Mouse (Mus musculus): ENCODE measurements at regions not wholly inside any gene's neighbourhood (a gene's known extent, or its start where the extent isn't known, plus 50 kb on each side); places are given as distances from the start of the nearest gene placed in this dataset.

DNA sequence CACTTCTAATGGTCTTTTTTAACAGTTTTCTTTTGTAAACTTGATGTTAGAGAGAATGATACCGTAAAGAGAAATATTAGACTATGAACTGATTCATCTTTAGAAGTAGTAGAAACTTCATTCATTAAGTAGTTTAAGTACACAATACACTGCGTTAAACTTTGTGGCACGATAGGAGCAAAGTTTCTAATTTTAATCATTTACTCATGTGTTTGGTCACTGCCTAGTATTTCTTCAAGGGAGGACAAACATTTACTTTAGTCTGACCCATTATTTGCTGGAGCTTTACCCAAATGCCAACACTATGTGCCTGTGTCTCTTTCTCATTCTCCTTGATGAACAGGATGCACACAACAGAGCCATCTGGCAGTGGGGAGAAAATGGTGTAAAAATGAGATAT is 200.6 kb downstream of the Chm start:
- DNase-seq (ENCODE audit: low spot score) = no peak

DNA sequence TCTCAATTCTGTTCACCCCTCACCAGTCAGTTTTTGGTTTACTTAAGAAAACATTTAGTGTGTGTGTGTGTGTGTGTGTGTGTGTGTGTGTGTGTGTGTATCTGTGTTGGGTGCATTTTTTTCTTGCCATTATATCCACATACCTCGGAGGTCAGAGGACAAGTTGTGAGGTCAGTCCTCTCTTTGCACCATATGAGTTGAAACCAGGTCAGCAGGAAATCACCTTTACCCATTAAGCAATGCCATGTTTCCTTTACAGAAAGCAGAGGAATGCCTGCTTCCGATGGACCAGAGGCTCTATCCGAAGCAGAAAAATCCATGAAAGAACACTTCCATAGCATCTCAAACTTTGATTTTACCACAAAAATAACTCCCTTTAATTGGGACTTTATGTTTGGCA is 201.2 kb downstream of the Chm start:
- no peak for DNase-seq (ENCODE audit: low spot score)

DNA sequence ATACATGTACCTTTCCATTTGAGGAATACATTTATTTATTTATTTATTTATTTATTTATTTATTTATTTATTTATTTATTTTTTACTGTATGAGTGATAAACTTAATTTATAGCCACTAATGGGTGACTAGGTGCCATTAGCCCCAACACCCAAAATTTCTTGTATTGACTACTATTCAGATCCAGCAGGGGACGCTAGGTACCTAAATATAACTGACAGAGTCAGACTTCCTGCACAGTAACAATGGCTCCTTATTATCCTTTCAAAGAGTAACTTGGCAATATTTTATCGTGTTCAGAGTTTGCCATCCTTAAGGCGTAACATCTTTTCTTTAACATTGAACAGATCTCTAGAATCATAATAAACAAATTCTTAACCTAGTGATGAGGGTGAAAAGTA is 206.7 kb downstream of the Chm start:
- peak; percentile 7 for DNase-seq (ENCODE audit: low spot score)

DNA sequence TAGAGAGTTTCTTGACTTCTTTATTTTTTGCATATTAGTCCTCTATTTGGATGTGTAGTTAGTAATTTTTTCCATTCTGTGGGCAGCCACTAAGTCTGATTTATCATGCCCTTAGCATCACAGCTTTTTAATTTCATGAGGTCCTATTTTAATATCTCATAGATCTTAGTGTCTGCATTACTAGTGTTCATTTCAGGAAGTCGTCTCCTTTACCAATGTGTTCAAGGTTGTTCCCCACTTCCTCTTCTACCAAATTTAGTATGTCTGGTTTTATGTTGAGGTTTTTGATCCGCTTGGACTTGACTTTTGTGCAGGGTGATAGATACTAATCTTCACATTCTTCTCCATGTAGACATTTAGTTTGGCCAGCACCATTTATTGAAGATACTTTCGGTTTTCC is 221.2 kb downstream of the Chm start:
- DNase-seq (ENCODE audit: low spot score) = no peak

DNA sequence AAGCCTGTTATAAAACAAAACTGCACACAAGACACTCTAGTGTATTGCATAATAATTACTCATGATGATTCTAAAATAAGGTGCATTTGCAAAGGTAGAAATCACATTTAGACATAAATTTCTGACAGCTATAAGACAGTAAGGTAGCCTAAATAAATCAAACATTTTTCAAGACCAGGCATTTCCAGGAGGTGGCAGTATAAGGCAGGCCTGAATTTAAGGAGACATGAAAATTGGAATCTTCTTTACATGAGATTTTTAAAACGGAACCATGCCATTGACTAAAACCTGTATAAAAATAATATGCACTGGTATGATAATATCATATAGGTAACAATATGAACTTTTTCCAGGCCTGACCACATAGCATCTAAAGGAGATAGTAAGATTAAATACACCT is 235.5 kb downstream of the Chm start:
- no peak for DNase-seq (ENCODE audit: low spot score)

DNA sequence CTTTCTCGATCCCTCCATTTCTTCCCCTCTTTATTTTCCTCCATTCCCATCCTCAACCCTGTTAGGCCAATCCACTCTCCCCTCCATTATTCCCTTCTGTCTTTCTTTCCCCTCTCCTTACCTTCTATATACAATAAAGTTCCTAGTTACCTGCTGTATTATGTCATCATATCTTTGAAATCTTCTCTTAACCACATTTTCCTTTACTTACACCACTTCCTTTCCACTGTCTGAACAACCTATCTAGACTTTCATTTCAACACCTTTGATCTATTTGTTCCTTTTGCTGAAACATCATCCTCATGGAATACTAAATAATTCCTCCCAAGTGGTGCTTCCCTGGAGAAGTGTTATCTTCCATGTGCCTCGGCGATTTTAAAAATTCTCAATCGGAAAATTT is 237.8 kb downstream of the Chm start:
- no peak for DNase-seq (ENCODE audit: low spot score)

DNA sequence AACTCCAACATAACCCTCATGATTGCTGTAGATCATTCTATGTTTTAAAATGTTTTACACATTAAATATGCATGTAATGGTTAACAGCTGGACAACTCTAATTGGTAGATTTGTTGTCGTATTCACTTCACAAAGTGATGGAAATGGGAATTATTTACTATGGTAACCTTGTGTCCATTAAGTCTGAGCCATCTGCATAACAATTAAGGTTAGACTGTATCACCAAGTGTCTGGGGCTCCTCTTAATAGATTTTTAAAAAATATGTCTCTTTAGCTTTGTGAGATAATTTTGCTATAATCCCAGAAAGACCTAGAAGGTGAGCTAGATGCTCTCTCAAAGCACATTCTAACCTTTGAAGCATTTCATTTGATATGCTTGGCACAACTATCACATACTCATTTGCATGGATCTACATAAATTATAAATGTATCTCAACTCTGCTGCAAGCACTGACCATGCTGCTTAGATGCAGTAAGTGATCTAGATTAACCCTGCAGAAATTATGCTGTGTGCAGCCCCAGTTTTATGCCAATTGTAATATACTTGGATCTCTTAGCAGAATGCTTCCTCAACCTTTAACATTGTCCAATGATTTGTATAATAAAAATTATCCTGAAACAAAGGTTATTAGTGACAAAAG is 227.2 kb upstream of the Pof1b start:
- no peak for DNase-seq (ENCODE audit: low spot score)

DNA sequence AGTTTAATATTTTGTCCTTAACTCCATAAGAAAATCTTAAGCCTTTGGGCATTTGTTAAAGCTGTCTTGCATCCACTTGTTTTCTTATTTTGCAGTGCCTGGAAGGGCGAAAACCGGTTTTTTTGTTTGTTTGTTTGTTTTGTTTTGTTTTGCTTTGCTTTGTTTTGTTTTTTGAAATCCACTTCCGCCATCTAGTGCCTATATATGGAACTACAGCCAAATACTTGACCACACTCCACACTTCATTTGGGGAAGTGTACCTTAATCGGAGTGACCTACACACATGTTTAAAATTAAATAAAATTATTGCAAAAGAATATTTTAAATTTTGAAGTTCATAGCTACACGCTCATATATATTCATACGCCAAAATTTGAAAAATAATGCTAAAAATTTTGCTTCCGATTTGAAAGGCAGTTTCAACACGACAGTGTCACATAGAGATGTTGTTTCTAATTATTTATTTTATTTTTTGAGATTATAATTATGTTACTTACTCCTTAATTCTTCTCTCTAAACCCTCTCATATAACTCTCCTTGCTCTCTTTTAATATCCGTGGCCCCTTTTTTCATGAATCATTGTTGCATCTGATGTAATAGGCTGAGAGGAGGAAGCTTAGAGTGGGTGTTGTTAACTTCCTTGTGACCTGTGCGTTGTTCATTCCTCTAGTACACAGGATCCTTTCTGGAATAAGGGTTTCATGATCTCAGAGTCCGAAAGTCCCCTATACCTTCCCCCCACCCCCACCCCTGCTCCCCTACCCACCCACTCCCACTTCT is 205.4 kb upstream of the Pof1b start:
- DNase-seq (ENCODE audit: low spot score) = no peak

DNA sequence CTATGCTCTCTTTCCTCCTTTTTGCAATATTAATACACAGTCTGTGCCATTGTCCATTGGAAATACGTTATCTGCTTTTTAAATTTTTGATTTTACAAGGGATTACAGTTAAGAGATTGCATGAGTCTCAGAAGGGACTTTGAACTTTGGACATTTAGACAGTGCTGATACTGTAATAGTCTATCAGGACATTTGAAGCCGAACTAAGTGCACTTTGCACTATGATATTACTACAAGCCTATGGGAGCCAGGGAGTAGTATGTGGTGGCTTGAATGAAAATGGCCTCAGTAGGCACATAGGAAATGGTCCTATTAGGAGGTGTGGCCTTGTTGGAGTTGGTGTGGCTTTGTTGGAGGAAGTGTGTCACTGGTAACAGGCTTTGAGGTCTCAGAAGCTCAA is 188.1 kb upstream of the Pof1b start:
- no peak for DNase-seq (ENCODE audit: low spot score)

Measured in lung, postnatal 25 days (tissue).